Mouse (Mus musculus) myocyte (in vitro differentiated cells): ENCODE data around the gene Ugt1a7c.

ENCODE experiments used
- POLR2A ChIP-seq: IDR thresholded peaks from one replicate; pipeline ENCODE4 v1.6.1; 2011; ENCODE audit warnings: low read depth, mild to moderate bottlenecking, control low read depth, moderate library complexity; ENCODE audit not compliant: insufficient read length
- USF1 ChIP-seq: IDR thresholded peaks from one replicate; pipeline ENCODE4 v1.6.1; 2011; ENCODE audit warnings: low read depth, mild to moderate bottlenecking, control low read depth, moderate library complexity

GRCm38 (mm10) chr1:88262255-88262654 is 167.4 kb downstream of the Ugt1a7c start:
- TF ChIP-seq USF1 (no peak), POLR2A (no peak)
